Mouse (Mus musculus): ENCODE measurements around the gene Raly. TPM values are rescaled to one million over a fixed set of nuclear protein-coding genes. Genes with fewer than 3 reads are reported as not detected.
"Not testable (repeated sequence)": the region's sequence is repeated elsewhere in the genome, so short reads cannot be mapped to it uniquely, and the experiment has no call there.

The Raly gene
- polyA plus RNA-seq, 1 experiment = 178 TPM

DNA sequence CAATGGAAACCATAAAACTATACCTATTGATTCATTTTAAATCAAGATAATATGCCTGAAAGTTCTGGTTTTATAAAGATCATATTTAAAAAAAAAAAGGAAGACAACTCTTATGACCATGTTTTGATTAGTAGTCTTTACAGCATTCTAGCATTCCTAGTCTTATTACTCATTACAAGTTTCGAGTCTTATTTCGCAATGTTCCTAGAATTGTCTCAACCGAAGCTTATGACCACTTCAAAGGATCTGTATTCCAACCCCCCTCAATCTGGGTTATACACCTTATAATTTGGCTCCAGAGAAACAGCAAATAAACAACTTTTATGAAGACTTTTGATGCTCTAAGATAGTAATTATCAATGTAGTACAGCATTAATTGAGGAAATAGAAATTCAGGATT is 111.2 kb downstream of the Raly start:
- no peak for TF ChIP-seq CTCF (IDR thresholded peaks at IDR 0.05; ENCODE audit: extremely low read depth, insufficient read length, insufficient replicate concordance, low read depth, low read length)
- no peak for TF ChIP-seq POLR2A (IDR thresholded peaks at IDR 0.05; ENCODE audit: low read depth, low read length)
- no peaks in the 10 kb centered on the region for H3K36me3 ChIP-seq (ENCODE audit: control insufficient read depth, insufficient read depth, low read length)
- H3K4me3 ChIP-seq (ENCODE audit: low read depth, low read length) = no peak overlapping the region
- whole genome bisulfite sequencing = 53% methylated on average over 3 of the region's 3 CpGs
- H3K27me3 ChIP-seq (ENCODE audit: control insufficient read depth, insufficient read depth, low read length) = no peaks in the 10 kb centered on the region
- H3K4me1 ChIP-seq (ENCODE audit: control insufficient read depth, insufficient read depth, insufficient read length, low read length) = no peaks in the 10 kb centered on the region
- no peak overlapping the region for H3K27ac ChIP-seq (ENCODE audit: insufficient read depth, low read depth, low read length)

- H3K4me1 ChIP-seq (ENCODE audit: control insufficient read depth, insufficient read depth, insufficient read length, low read length) = no peaks in the 10 kb centered on the region
- 67% methylated on average over 2 of the region's 2 CpGs for WGBS
- no peak overlapping the region for H3K27ac ChIP-seq (ENCODE audit: insufficient read depth, low read depth, low read length)
- H3K4me3 ChIP-seq (ENCODE audit: low read depth, low read length) = no peak overlapping the region
- TF ChIP-seq CTCF (IDR thresholded peaks at IDR 0.05; ENCODE audit: extremely low read depth, insufficient read length, insufficient replicate concordance, low read depth, low read length) (no peak), POLR2A (IDR thresholded peaks at IDR 0.05; ENCODE audit: low read depth, low read length) (no peak)
- no peaks in the 10 kb centered on the region for H3K36me3 ChIP-seq (ENCODE audit: control insufficient read depth, insufficient read depth, low read length)
- H3K27me3 ChIP-seq (ENCODE audit: control insufficient read depth, insufficient read depth, low read length) = no peaks in the 10 kb centered on the region
These were observed 114.9 kb downstream of the Raly start for GRCm38 (mm10) chr2:154905796-154906195.

DNA sequence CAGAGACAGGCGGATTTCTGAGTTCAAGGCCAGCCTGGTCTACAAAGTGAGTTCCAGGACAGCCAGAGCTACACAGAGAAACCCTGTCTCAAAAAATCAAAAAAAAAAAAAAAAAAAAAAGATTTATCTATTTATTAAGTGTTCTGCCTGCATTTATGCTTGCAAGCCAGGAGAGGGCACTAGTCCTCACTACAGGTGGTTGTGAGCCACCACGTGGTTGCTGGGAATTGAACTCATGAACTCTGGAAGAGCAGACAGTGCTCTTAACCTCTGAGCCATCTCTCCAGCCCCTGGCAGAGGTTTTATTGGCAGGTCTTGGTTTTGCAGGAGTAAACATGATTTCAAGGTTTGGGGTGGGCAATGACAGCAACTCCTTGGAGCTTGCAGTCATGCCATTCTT is 117.3 kb downstream of the Raly start:
- peak; percentile 32; the same call in 1 of the 2 replicates for TF ChIP-seq CTCF (IDR thresholded peaks at IDR 0.05; ENCODE audit: extremely low read depth, insufficient read length, insufficient replicate concordance, low read depth, low read length)
- not testable (repeated sequence) for H3K27ac ChIP-seq (ENCODE audit: insufficient read depth, low read depth, low read length); H3K27me3 ChIP-seq (ENCODE audit: control insufficient read depth, insufficient read depth, low read length); H3K4me3 ChIP-seq (ENCODE audit: low read depth, low read length); H3K4me1 ChIP-seq (ENCODE audit: control insufficient read depth, insufficient read depth, insufficient read length, low read length); H3K36me3 ChIP-seq (ENCODE audit: control insufficient read depth, insufficient read depth, low read length)
- WGBS = 48% methylated on average over 2 of the region's 2 CpGs

GRCm38 (mm10) chr2:154909789-154910188 is 118.9 kb downstream of the Raly start:
- no peaks in the 10 kb centered on the region for H3K4me1 ChIP-seq (ENCODE audit: control insufficient read depth, insufficient read depth, insufficient read length, low read length)
- WGBS = 84% methylated on average over 6 of the region's 6 CpGs
- no peaks in the 10 kb centered on the region for H3K27me3 ChIP-seq (ENCODE audit: control insufficient read depth, insufficient read depth, low read length)
- TF ChIP-seq CTCF (IDR thresholded peaks at IDR 0.05; ENCODE audit: extremely low read depth, insufficient read length, insufficient replicate concordance, low read depth, low read length) (no peak), POLR2A (IDR thresholded peaks at IDR 0.05; ENCODE audit: low read depth, low read length) (no peak)
- no peaks in the 10 kb centered on the region for H3K36me3 ChIP-seq (ENCODE audit: control insufficient read depth, insufficient read depth, low read length)
- H3K4me3 ChIP-seq (ENCODE audit: low read depth, low read length) = no peak overlapping the region
- H3K27ac ChIP-seq (ENCODE audit: insufficient read depth, low read depth, low read length) = no peak overlapping the region

DNA sequence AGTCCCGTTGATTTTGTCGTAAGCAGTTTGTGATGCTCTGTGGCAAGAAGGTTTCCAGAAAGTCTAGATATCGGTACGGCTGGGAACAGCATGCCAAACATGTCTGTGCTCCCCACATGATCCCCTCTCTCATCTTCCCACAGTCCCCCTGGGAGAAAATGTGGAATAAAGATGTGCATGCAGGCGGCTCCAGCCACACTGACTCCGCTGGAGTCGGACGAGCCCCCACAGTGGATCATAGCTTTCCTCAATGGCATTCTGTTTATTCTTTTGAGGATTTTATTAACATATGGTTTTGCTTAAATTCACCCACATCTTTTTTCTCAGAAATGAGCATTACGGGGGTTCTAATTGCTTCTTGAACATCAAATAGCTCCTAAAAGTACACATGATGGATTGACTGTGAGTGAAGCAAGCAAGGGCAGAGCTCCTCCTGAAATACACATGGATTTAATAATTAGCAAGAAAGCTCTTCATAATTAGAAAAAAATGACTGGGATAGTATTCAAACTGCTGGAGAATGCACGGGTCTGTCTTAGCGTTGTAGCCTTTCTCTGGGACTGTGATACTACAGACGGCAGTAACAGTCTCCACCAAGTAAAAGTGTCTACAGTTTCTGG is 125.1 kb downstream of the Raly start:
- Histone ChIP-seq H3K27me3 (ENCODE audit: control insufficient read depth, insufficient read depth, low read length) (no peaks in the 10 kb centered on the region), H3K4me3 (ENCODE audit: low read depth, low read length) (no peak overlapping the region), H3K4me1 (ENCODE audit: control insufficient read depth, insufficient read depth, insufficient read length, low read length) (no peaks in the 10 kb centered on the region), H3K27ac (ENCODE audit: insufficient read depth, low read depth, low read length) (no peak overlapping the region), H3K36me3 (ENCODE audit: control insufficient read depth, insufficient read depth, low read length) (no peaks in the 10 kb centered on the region)
- no peak for TF ChIP-seq POLR2A (IDR thresholded peaks at IDR 0.05; ENCODE audit: low read depth, low read length)
- TF ChIP-seq CTCF (IDR thresholded peaks at IDR 0.05; ENCODE audit: extremely low read depth, insufficient read length, insufficient replicate concordance, low read depth, low read length) = no peak
- WGBS = 82% methylated on average over 12 of the region's 12 CpGs

DNA sequence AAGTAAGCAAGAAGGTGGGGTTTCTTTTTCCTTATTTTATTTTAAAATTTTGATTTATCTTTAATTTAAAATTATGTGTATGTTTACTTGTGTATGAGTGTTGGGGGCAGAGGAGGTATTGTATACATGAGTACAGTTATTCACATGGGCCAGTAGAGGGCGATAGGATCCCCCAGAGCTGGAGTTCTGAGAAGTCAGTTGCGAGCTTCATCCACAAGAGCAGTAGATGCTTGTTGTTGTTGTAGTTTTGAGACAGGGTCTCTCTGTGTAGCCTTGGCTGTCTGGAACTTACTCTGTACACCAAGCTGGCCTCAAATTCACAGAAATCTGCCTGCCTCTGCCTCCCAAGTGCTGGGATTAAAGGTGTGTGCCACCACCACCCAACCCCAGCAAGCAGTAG is 125.7 kb downstream of the Raly start:
- Histone ChIP-seq H3K4me1 (ENCODE audit: control insufficient read depth, insufficient read depth, insufficient read length, low read length) (no peaks in the 10 kb centered on the region), H3K27me3 (ENCODE audit: control insufficient read depth, insufficient read depth, low read length) (no peaks in the 10 kb centered on the region), H3K27ac (ENCODE audit: insufficient read depth, low read depth, low read length) (no peak overlapping the region), H3K36me3 (ENCODE audit: control insufficient read depth, insufficient read depth, low read length) (no peaks in the 10 kb centered on the region), H3K4me3 (ENCODE audit: low read depth, low read length) (no peak overlapping the region)
- TF ChIP-seq CTCF (IDR thresholded peaks at IDR 0.05; ENCODE audit: extremely low read depth, insufficient read length, insufficient replicate concordance, low read depth, low read length) (peak; percentile 51; the same call in 1 of the 2 replicates), POLR2A (IDR thresholded peaks at IDR 0.05; ENCODE audit: low read depth, low read length) (no peak)
- WGBS = 11% methylated on average over 2 of the region's 2 CpGs

Other genes with a start within 250 kb of the Raly start
- gene 1700003F12Rik, start 244.0 kb upstream of the Raly start, polyA plus RNA-seq (2012; rRNA removed) = 0.32 and 0.47 TPM in 2 replicates
- not detected in 2 replicates for gene Actl10, start 239.3 kb upstream of the Raly start, polyA plus RNA-seq (2012; rRNA removed)
- 0.24 TPM in 1 of 2 replicates, not detected in the other for gene Necab3, start 232.2 kb upstream of the Raly start, polyA plus RNA-seq (2012; rRNA removed)
- 7.1 and 14.5 TPM in 2 replicates for gene E2f1, start 221.2 kb upstream of the Raly start, polyA plus RNA-seq (2012; rRNA removed)
- gene Pxmp4, start 187.4 kb upstream of the Raly start, polyA plus RNA-seq (2012; rRNA removed) = 21.4 and 28.8 TPM in 2 replicates
- gene Zfp341, start 177.8 kb upstream of the Raly start, polyA plus RNA-seq (2012; rRNA removed) = 2.6 and 4.7 TPM in 2 replicates
- gene 4930519P11Rik, start 177.7 kb upstream of the Raly start, polyA plus RNA-seq (2012; rRNA removed) = 0.46 and 1.6 TPM in 2 replicates
- gene Chmp4b, start 139.4 kb upstream of the Raly start, polyA plus RNA-seq (2012; rRNA removed) = 73.2 and 131 TPM in 2 replicates
- not detected in 2 replicates for gene Gm14214, start 21.1 kb upstream of the Raly start, polyA plus RNA-seq (2012; rRNA removed)
- gene a, start 306 bp downstream of the Raly start, polyA plus RNA-seq (2012; rRNA removed) = 1.2 TPM in 1 of 2 replicates, not detected in the other
- gene Eif2s2, start 101.8 kb downstream of the Raly start, polyA plus RNA-seq (2012; rRNA removed) = 1.4 and 2.1 TPM in 2 replicates
- gene Gm14226, start 227.2 kb downstream of the Raly start, polyA plus RNA-seq (2012; rRNA removed) = not detected in 2 replicates